Mouse (Mus musculus): ENCODE results near the gene Amfr. TPM values are rescaled to one million over a fixed set of nuclear protein-coding genes. Genes with fewer than 3 reads are reported as not detected.

Gene Amfr
- polyA plus RNA-seq, 1 experiment, result 73.3 TPM

- WGBS, result 72% methylated on average over 4 of the region's 4 CpGs
- DNase-seq (ENCODE audit: low read depth, low spot score), result no peak
Measured at GRCm38 (mm10) chr8:93941636-93942054, 71.0 kb downstream of the Amfr start.

GRCm38 (mm10) chr8:93940542-93941423 is 71.9 kb downstream of the Amfr start:
- DNase-seq (ENCODE audit: low read depth, low spot score), result no peak
- WGBS, result 44% methylated on average over 11 of the region's 11 CpGs

- WGBS, result 77% methylated on average over 3 of the region's 3 CpGs
- no peak for DNase-seq (ENCODE audit: low read depth, low spot score)
Measured at GRCm38 (mm10) chr8:93938193-93938592, 74.4 kb downstream of the Amfr start.

GRCm38 (mm10) chr8:93933288-93933687 is 79.4 kb downstream of the Amfr start:
- WGBS, result 80% methylated on average over 2 of the region's 2 CpGs
- DNase-seq (ENCODE audit: low read depth, low spot score), result no peak

GRCm38 (mm10) chr8:93932873-93933272 is 79.8 kb downstream of the Amfr start:
- DNase-seq (ENCODE audit: low read depth, low spot score), result peak; percentile 57
- WGBS, result 8% methylated on average over 6 of the region's 6 CpGs

GRCm38 (mm10) chr8:93931336-93931735 is 81.3 kb downstream of the Amfr start:
- WGBS, result 92% methylated on average over 6 of the region's 6 CpGs

GRCm38 (mm10) chr8:93929233-93929632 is 83.4 kb downstream of the Amfr start:
- WGBS, result 39% methylated on average over 4 of the region's 4 CpGs

More at GRCm38 (mm10) chr8:93931336-93931735, 81.3 kb downstream of the Amfr start:
- no peak for DNase-seq (ENCODE audit: low read depth, low spot score)

GRCm38 (mm10) chr8:93925513-93925912 is 87.1 kb downstream of the Amfr start:
- 56% methylated on average over 3 of the region's 3 CpGs for WGBS
- no peak for DNase-seq (ENCODE audit: low read depth, low spot score)

More at GRCm38 (mm10) chr8:93929233-93929632, 83.4 kb downstream of the Amfr start:
- peak; percentile 63 for DNase-seq (ENCODE audit: low read depth, low spot score)

- no peak for DNase-seq (ENCODE audit: low read depth, low spot score)
- WGBS, result 41% methylated on average over 7 of the region's 7 CpGs
Measured at GRCm38 (mm10) chr8:93923897-93924334, 88.7 kb downstream of the Amfr start.

Other genes starting within 250 kb of the Amfr start
- 7.8 and 8.6 TPM in 2 replicates for gene Gnao1, start 202.9 kb downstream of the Amfr start, polyA plus RNA-seq (2012; rRNA removed)
- gene Nudt21, start 24.2 kb upstream of the Amfr start, polyA plus RNA-seq (2012; rRNA removed), result 20.5 and 27.0 TPM in 2 replicates
- 5.3 and 7.5 TPM in 2 replicates for gene Ogfod1, start 24.4 kb upstream of the Amfr start, polyA plus RNA-seq (2012; rRNA removed)
- 6.5 TPM in 2 replicates for gene Bbs2, start 86.1 kb upstream of the Amfr start, polyA plus RNA-seq (2012; rRNA removed)
- gene Mt4, start 124.4 kb upstream of the Amfr start, polyA plus RNA-seq (2012; rRNA removed), result 0.35 TPM in 1 of 2 replicates, not detected in the other
- 1.3 and 2.4 TPM in 2 replicates for gene Mt3, start 139.8 kb upstream of the Amfr start, polyA plus RNA-seq (2012; rRNA removed)
- 88.8 and 175 TPM in 2 replicates for gene Mt2, start 159.8 kb upstream of the Amfr start, polyA plus RNA-seq (2012; rRNA removed)
- gene Mt1, start 166.2 kb upstream of the Amfr start, polyA plus RNA-seq (2012; rRNA removed), result 839 and 1,256 TPM in 2 replicates
- 18.8 and 20.0 TPM in 2 replicates for gene Nup93, start 201.7 kb upstream of the Amfr start, polyA plus RNA-seq (2012; rRNA removed)